Mouse (Mus musculus) olfactory bulb, adult 2 months (tissue): ENCODE measurements around the gene Exoc4.

Experiments
- CTCF ChIP-seq: fragments of 200-500 bp; IDR thresholded peaks from 2 replicates; pipeline ENCODE4 v1.5.1; 2012; ENCODE audit warnings: low read depth, mild to moderate bottlenecking, low read length, moderate library complexity; ENCODE audit not compliant: insufficient read depth
- POLR2A ChIP-seq: fragments of 200-500 bp; IDR thresholded peaks from 2 replicates; pipeline ENCODE4 v1.6.1; 2012; ENCODE audit warnings: mild to moderate bottlenecking, low read depth, low read length, moderate library complexity; ENCODE audit not compliant: insufficient read depth

DNA sequence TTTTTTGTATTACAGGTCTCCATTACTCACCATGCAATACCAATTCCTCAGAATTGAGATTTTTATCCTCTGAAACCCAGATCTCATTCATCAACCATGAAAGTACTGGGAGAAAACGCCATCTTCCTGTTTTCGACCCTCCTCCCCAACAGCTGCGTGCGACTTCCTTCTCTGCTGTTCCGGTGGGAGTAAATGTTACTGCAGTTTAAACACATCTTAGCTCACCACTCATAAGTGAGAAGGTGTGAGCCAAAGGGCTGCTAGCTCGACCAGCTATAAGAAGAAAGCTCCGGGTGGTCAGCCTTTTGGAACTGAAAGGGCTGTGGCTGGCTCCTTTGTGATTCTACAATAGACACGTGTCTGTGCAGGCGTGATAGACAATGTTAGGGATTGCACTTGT is 733.8 kb downstream of the Exoc4 start:
- TF ChIP-seq CTCF, result no peak
- no peak for TF ChIP-seq POLR2A
